Mouse (Mus musculus) bone marrow, adult 2 months (tissue): Measurements from ENCODE around the gene Nkpd1. TPM values are rescaled to one million over a fixed set of nuclear protein-coding genes. Genes with fewer than 3 reads are reported as not detected.
"Not testable (repeated sequence)": the region's sequence is repeated elsewhere in the genome, so short reads cannot be mapped to it uniquely, and the experiment has no call there.

Experiments
- H3K27ac ChIP-seq: fragments of 200-500 bp; 2 replicates; pipeline ENCODE4 v1.5.1; 2012; ENCODE audit warnings: low read depth, mild to moderate bottlenecking, control low read depth, inconsistent platforms, low read length; ENCODE audit not compliant: control insufficient read depth, poor library complexity, insufficient read depth
- H3K4me1 ChIP-seq: fragments of 200-500 bp; 2 replicates; pipeline ENCODE4 v1.6.1; 2011; ENCODE audit warnings: low read length; ENCODE audit not compliant: control insufficient read depth, insufficient read depth
- H3K4me3 ChIP-seq: fragments of 200-500 bp; replicated peaks from 2 replicates; pipeline ENCODE3; 2011; ENCODE audit warnings: mild to moderate bottlenecking, low read depth, low read length, control low read depth; ENCODE audit not compliant: control insufficient read depth
- CTCF ChIP-seq: fragments of 200-500 bp; IDR thresholded peaks from 2 replicates; pipeline ENCODE4 v1.5.1; 2011; ENCODE audit warnings: low read length, control low read depth; ENCODE audit not compliant: control insufficient read depth, insufficient read depth
- POLR2A ChIP-seq: fragments of 200-500 bp; IDR thresholded peaks from 2 replicates; pipeline ENCODE4 v1.6.1; 2011; ENCODE audit warnings: low read depth, mild to moderate bottlenecking, control low read depth, low read length, borderline replicate concordance; ENCODE audit not compliant: control insufficient read depth
- WGBS: fragments of 180-500 bp; shearing (Covaris S2); methylation state at CpG from one replicate; pipeline ENCODE4 v1.1.7; 2018; 5-methylcytosine and 5-hydroxymethylcytosine counted together
- polyA plus RNA-seq: library from polyadenylated mRNA; stranded (reverse); fragments of >200 nt; gene quantifications from 2 replicates; pipeline ENCODE4 v1.2.4, GENCODE M21; 2011; ENCODE audit warnings: low replicate concordance; ENCODE audit not compliant: missing spikeins, insufficient read depth, insufficient read length

Nkpd1 gene
- polyA plus RNA-seq, 1 experiment, result not detected

GRCm38 (mm10) chr7:19508924-19509568 lies 8.6 kb upstream of the Nkpd1 start:
- peak overlapping the region; percentile 65 for H3K27ac ChIP-seq
- H3K4me3 ChIP-seq, result peak overlapping the region; percentile 95
- 5% methylated on average over 15 of the region's 15 CpGs for WGBS
- peaks cover 4% of the 10 kb centered on the region; the same call in 1 of the 2 replicates for H3K4me1 ChIP-seq
- no peak for TF ChIP-seq POLR2A
- no peak for TF ChIP-seq CTCF

GRCm38 (mm10) chr7:19509786-19510185 lies 7.9 kb upstream of the Nkpd1 start:
- Histone ChIP-seq H3K4me3 (no peak overlapping the region), H3K27ac (no peak overlapping the region), H3K4me1 (peaks cover 4% of the 10 kb centered on the region; the same call in 1 of the 2 replicates)
- TF ChIP-seq CTCF, result no peak
- no peak for TF ChIP-seq POLR2A
- WGBS, result 84% methylated on average over 7 of the region's 7 CpGs

- not testable (repeated sequence) for H3K4me1 ChIP-seq, H3K27ac ChIP-seq
- 79% methylated on average over 6 of the region's 7 CpGs for WGBS
Observed at GRCm38 (mm10) chr7:19511934-19512333, 5.7 kb upstream of the Nkpd1 start.

GRCm38 (mm10) chr7:19512353-19512752 lies 5.3 kb upstream of the Nkpd1 start:
- Histone ChIP-seq H3K4me1 (peaks cover 3% of the 10 kb centered on the region; the same call in 1 of the 2 replicates), H3K4me3 (no peak overlapping the region), H3K27ac (no peak overlapping the region)
- TF ChIP-seq POLR2A (no peak), CTCF (no peak)
- 77% methylated on average over 6 of the region's 6 CpGs for WGBS

More at GRCm38 (mm10) chr7:19511934-19512333, 5.7 kb upstream of the Nkpd1 start:
- H3K4me3 ChIP-seq, result not testable (repeated sequence)

- 12% methylated on average over 23 of the region's 23 CpGs for WGBS
- Histone ChIP-seq H3K27ac (no peak overlapping the region), H3K4me3 (no peak overlapping the region), H3K4me1 (no peaks in the 10 kb centered on the region; the same call in 1 of the 2 replicates)
- TF ChIP-seq CTCF, result no peak
- TF ChIP-seq POLR2A, result no peak
Observed at GRCm38 (mm10) chr7:19520032-19520431, 2.4 kb downstream of the Nkpd1 start.

GRCm38 (mm10) chr7:19523017-19523756 lies 5.5 kb downstream of the Nkpd1 start:
- H3K4me3 ChIP-seq, result no peak overlapping the region
- no peak; the same call in 1 of the 2 replicates for TF ChIP-seq POLR2A
- no peak for TF ChIP-seq CTCF
- 3% methylated on average over 72 of the region's 72 CpGs for WGBS
- H3K27ac ChIP-seq, result no peak overlapping the region
- H3K4me1 ChIP-seq, result no peaks in the 10 kb centered on the region; the same call in 1 of the 2 replicates

- peak overlapping the region; percentile 1 for H3K4me3 ChIP-seq
- TF ChIP-seq POLR2A (peak; percentile 5; the same call in 1 of the 2 replicates), CTCF (peak; percentile 30; the same call in 1 of the 2 replicates)
- no peaks in the 10 kb centered on the region; the same call in 1 of the 2 replicates for H3K4me1 ChIP-seq
- WGBS, result under 1% methylated on average over 64 of the region's 64 CpGs
- no peak overlapping the region for H3K27ac ChIP-seq
Observed at GRCm38 (mm10) chr7:19523757-19524419, 6.2 kb downstream of the Nkpd1 start.

GRCm38 (mm10) chr7:19524420-19525104 lies 6.9 kb downstream of the Nkpd1 start:
- Histone ChIP-seq H3K4me1 (no peaks in the 10 kb centered on the region; the same call in 1 of the 2 replicates), H3K4me3 (no peak overlapping the region), H3K27ac (no peak overlapping the region)
- WGBS, result 35% methylated on average over 24 of the region's 24 CpGs
- TF ChIP-seq CTCF (no peak), POLR2A (no peak)
